Mouse (Mus musculus): Measurements from ENCODE around the gene Auts2. TPM values are rescaled to one million over a fixed set of nuclear protein-coding genes. Genes with fewer than 3 reads are reported as not detected.
A peak's percentile ranks its signal among the peaks of the same experiment; 100 is the strongest.

Gene Auts2
- total RNA-seq, 2 experiments from 2014 or later = 23.5 to 29.5 TPM

GRCm38 (mm10) chr5:131814503-131815003 is 728.6 kb downstream of the Auts2 start:
- peak in 1 of 2 experiments; percentile 31 for DNase-seq (ENCODE audit: low spot score in 2 of 2)

- no peak for DNase-seq (ENCODE audit: low spot score in 2 of 2)
These were observed 729.1 kb downstream of the Auts2 start for GRCm38 (mm10) chr5:131813952-131814502.

GRCm38 (mm10) chr5:131813331-131813781 is 729.8 kb downstream of the Auts2 start:
- no peak for DNase-seq (ENCODE audit: low spot score in 2 of 2)

GRCm38 (mm10) chr5:131812483-131813063 is 730.6 kb downstream of the Auts2 start:
- DNase-seq (ENCODE audit: low spot score in 2 of 2) = no peak

DNA sequence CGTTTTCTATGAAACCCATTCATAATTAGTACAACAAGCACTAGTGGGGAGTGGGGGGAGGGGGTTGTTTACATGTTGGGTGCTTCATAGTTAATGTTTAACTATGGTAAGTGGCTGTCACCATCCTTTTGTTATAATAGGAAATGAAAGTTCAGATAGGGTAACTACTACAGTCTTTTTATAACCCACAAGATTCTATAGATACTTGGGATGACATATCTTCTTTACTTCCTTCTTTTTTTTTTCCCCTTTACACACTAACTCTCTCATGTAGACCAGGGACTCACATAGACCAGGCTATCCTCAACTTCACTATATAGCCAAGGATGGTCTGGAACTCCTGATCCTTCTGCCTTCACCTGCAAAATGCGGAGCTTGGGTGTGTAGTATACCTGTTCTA is 736.8 kb downstream of the Auts2 start:
- no peak for DNase-seq (ENCODE audit: low spot score in 2 of 2)

DNA sequence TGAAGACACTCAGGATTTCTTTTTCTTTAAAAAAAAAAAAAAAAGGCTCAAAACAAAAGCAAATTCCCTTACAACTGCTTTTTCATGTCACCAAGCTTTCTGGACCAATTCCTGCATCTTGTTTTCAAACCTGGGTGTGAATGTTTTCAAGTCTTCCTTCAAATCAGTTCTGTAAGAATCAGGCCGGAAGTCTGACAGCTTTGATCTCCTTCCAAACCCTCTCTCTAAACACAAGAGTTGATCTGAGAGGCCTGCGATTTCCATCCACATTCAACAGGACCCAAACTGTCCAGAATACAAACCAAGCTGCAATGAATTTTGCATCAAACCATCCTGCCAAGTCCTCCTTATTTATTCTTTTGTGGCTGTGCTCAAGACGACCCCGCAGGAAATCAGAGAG is 737.9 kb downstream of the Auts2 start:
- no peak for DNase-seq (ENCODE audit: low spot score in 2 of 2)

- DNase-seq (ENCODE audit: low spot score in 2 of 2) = no peak
These were observed 739.5 kb downstream of the Auts2 start for GRCm38 (mm10) chr5:131803609-131804008.

- no peak for DNase-seq (ENCODE audit: low spot score in 2 of 2)
These were observed 740.7 kb downstream of the Auts2 start for GRCm38 (mm10) chr5:131802340-131803036.

DNA sequence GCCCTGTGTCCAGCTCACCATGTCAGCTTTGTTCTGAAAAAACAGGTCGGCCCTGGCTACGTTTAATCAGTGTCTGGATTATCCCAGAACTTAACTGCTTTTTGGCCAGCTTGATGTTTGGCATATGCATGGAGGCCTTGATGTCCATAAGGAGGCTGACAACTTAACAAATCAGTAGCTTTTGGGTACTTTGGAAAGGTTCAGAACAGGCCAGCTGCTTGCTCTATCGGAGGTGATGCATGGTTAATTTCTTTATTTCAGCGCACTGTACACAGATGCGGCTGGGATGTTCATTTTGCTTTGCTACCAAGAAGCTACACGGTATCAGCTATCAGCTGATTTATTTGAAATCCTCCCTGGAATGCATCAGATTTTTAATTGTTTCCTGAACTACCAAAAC is 741.2 kb downstream of the Auts2 start:
- DNase-seq (ENCODE audit: low spot score in 2 of 2) = no peak

DNA sequence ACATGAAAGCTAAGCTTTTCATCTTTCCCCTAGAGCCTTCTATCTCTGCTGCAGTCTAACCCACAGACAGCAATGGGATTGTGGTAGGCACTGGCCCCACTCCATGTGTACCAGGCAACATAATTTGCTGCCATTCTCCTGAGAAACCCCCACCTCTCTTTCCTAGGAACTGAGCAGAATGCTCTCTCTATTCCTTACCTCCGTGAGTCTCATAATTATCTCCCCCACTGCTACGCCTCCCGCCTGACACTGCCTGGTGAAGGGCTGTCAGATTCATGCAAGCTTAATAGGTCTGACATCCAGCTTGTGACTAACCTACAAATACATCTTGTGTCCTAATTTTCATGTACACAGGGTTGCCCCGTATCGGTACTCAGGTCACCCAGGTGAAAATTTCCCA is 744.8 kb downstream of the Auts2 start:
- no peak for DNase-seq (ENCODE audit: low spot score in 2 of 2)

DNA sequence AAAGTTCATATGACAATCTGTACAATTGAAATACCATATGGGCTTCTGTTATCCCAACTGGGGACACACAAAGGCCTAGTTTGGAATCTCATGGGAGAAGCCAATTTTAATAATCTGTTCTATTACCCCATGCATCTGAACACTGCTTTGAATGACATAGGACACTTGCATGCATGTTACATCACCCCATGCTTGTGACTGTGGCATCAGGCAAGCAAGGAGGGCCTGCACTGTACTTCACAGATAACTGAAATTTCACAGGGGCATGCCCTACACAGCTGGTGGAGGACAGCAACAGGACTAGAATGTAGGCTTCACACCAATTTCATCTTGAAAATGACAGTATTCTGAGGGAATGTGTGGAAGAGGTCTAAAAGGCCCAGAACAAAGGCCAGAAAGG is 746.1 kb downstream of the Auts2 start:
- no peak for DNase-seq (ENCODE audit: low spot score in 2 of 2)

GRCm38 (mm10) chr5:131794411-131795133 is 748.6 kb downstream of the Auts2 start:
- no peak for DNase-seq (ENCODE audit: low spot score in 2 of 2)

DNA sequence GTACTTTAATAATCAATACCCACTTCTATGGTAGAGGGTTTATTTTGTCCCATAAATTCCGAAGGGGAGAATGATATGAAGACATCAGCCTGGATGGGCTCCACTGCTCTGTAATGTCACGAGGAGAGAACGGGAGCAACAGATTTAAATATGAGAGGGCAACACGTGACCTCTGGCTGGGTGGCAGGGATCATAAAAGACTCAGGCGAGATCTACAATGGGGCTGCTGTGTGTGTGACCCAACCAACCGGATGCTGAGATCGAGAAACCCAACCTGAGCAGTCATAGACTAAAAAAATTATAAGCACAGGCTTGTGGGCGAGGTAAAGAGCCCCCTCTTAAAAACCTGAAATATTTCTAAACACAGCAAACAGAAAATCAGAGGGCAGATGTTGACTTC is 753.5 kb downstream of the Auts2 start:
- DNase-seq (ENCODE audit: low spot score in 2 of 2) = no peak

GRCm38 (mm10) chr5:131788008-131788407 is 755.1 kb downstream of the Auts2 start:
- no peak for DNase-seq (ENCODE audit: low spot score in 2 of 2)

DNA sequence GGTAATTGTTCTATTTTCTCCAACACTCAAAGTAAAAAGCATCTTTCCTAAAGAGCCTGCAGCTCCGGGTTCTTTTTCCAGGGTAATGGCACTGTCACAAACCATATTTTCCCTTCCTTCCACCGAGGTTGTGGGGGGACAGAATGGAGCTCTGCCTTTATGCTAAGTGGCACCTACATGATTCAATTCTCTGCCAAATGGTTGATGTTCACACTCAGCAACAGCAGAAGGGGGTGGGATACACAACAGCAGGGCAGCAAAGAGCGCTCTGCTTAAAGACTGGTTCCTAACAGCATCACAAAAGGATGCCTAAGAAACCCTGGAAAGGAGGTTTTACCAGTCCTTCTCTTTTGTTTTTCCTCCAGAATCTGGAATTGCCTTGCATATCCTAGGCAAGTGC is 759.9 kb downstream of the Auts2 start:
- DNase-seq (ENCODE audit: low spot score in 2 of 2) = no peak

DNA sequence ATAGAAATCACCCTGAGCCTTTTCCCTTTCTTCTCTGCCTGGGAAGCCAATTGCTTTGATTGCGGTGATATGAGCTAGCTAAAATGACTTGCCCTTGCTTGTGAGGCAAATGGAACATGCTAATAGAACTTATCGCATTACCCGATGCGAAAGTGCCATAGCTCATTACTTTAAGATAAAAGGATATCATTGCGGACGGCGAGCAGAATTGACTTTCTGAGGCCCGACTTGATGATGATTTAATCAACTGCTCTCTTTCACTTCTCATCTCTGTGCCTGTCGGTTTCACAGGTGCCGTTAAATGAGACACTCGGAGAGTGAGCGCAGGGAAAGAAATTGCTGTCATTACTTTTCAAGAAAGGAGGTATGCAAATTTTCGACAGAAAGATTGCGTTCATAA is 762.1 kb downstream of the Auts2 start:
- DNase-seq (ENCODE audit: low spot score in 2 of 2) = no peak

- no peak for DNase-seq (ENCODE audit: low spot score in 2 of 2)
These were observed 764.0 kb downstream of the Auts2 start for GRCm38 (mm10) chr5:131779171-131779570.

- DNase-seq (ENCODE audit: low spot score in 2 of 2) = no peak
These were observed 767.5 kb downstream of the Auts2 start for GRCm38 (mm10) chr5:131775672-131776071.

GRCm38 (mm10) chr5:131775222-131775621 is 767.9 kb downstream of the Auts2 start:
- DNase-seq (ENCODE audit: low spot score in 2 of 2) = no peak

DNA sequence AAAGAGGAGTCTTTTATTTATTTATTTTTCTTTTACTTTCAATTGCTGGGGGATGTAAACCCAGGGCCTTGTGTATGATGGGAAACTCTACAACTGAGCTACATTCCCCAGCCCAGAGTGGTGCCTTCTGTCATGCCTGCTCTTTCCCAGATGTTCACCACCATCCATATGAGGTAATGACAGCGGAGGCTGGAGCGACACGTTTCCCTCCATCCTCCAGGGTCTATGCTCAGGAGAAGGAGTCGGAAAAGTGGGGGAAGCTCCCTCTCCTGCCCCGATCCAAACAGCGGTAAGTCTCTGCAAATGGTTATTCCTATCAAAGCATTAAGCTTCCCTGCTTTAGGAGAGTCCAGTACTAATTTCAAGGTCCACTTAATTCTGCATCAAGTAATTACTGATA is 768.4 kb downstream of the Auts2 start:
- DNase-seq (ENCODE audit: low spot score in 2 of 2) = no peak

DNA sequence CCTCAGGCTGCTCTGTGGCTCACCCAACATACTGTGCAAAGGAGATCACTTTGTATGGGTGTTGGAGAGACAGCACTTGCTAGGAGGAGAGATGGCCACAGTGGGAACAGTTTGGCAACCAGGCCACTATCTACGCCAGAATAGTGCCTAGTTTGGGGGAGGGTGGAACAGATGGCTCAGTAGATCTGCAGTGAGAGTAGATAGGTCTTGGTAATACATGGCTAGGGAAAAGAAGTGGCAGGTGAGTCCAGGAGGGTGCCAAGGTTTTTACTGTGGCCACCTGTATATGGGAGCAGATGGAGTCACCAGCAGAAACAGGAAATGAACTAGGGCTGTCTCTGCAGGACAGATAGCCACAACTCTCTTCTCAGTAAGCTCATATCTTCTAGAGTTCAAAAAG is 770.5 kb downstream of the Auts2 start:
- DNase-seq (ENCODE audit: low spot score in 2 of 2) = no peak

- DNase-seq (ENCODE audit: low spot score in 2 of 2) = no peak
These were observed 773.9 kb downstream of the Auts2 start for GRCm38 (mm10) chr5:131769273-131769672.

Data from adrenal gland, adult 18-20 months (tissue).